Mouse (Mus musculus) mouse trophoblast stem cell (cell line): ENCODE measurements around the gene Cfap57.
"Not testable (repeated sequence)": the region's sequence is repeated elsewhere in the genome, so short reads cannot be mapped to it uniquely, and the experiment has no call there.

Experiments
- in situ Hi-C, 2 experiments: fragments of 300-500 bp; cut with MseI, MboI; formaldehyde crosslinking; loops; 2 replicates in 1 of 2; 3 replicates in 1 of 2; pipeline ENCODE4 v1.15.1; 2025

The Cfap57 gene

GRCm38 (mm10) chr4:118564926-118565279 is 55.7 kb downstream of the Cfap57 start:
- in situ Hi-C loops, result loop anchor here (5.0 to 10.0 kb wide), 2 partner anchors 120 to 123 kb away; no protein-coding TSS in a partner anchor

- in situ Hi-C loops, result loop anchor here in 1 of 2 experiments (10.0 kb wide), 1 partner anchor 119 kb away; no protein-coding TSS in a partner anchor
Observed at GRCm38 (mm10) chr4:118564062-118564925, 56.3 kb downstream of the Cfap57 start.

- in situ Hi-C loops, result no loop called here
Observed at GRCm38 (mm10) chr4:118553039-118553649, 67.4 kb downstream of the Cfap57 start.

GRCm38 (mm10) chr4:118548130-118548480 is 72.5 kb downstream of the Cfap57 start:
- in situ Hi-C loops, result not testable (repeated sequence)

- in situ Hi-C loops, result not testable (repeated sequence)
Observed at GRCm38 (mm10) chr4:118547424-118548129, 73.0 kb downstream of the Cfap57 start.

GRCm38 (mm10) chr4:118544441-118545127 is 76.0 kb downstream of the Cfap57 start:
- in situ Hi-C loops, result no loop called here

GRCm38 (mm10) chr4:118543592-118544260 is 76.9 kb downstream of the Cfap57 start, which contains the start of gene Tmem125:
Gene Tmem125, minus strand, starts transcription at chr4:118544044.
- in situ Hi-C loops, result no loop called here

GRCm38 (mm10) chr4:118543158-118543530 is 77.4 kb downstream of the Cfap57 start:
- in situ Hi-C loops, result no loop called here

GRCm38 (mm10) chr4:118542510-118543157 is 77.9 kb downstream of the Cfap57 start:
- in situ Hi-C loops, result no loop called here

- in situ Hi-C loops, result no loop called here
Observed at GRCm38 (mm10) chr4:118539904-118540303, 80.7 kb downstream of the Cfap57 start.

- in situ Hi-C loops, result no loop called here
Observed at GRCm38 (mm10) chr4:118537801-118538200, 82.8 kb downstream of the Cfap57 start.

GRCm38 (mm10) chr4:118535610-118536009 is 85.0 kb downstream of the Cfap57 start:
- in situ Hi-C loops, result no loop called here

- in situ Hi-C loops, result no loop called here
Observed at GRCm38 (mm10) chr4:118533605-118534004, 87.0 kb downstream of the Cfap57 start.

GRCm38 (mm10) chr4:118533156-118533555 is 87.4 kb downstream of the Cfap57 start:
- in situ Hi-C loops, result no loop called here

GRCm38 (mm10) chr4:118532663-118533062 is 87.9 kb downstream of the Cfap57 start:
- in situ Hi-C loops, result no loop called here

GRCm38 (mm10) chr4:118527720-118528119 is 92.9 kb downstream of the Cfap57 start:
- in situ Hi-C loops, result no loop called here

- in situ Hi-C loops, result no loop called here
Observed at GRCm38 (mm10) chr4:118527335-118527681, 93.3 kb downstream of the Cfap57 start.

GRCm38 (mm10) chr4:118526408-118527334 is 93.9 kb downstream of the Cfap57 start, which contains the start of gene 2610528J11Rik:
Gene 2610528J11Rik, plus strand, starts transcription at chr4:118526999.
- in situ Hi-C loops, result no loop called here

GRCm38 (mm10) chr4:118525779-118526178 is 94.8 kb downstream of the Cfap57 start:
- in situ Hi-C loops, result no loop called here

- in situ Hi-C loops, result no loop called here
Observed at GRCm38 (mm10) chr4:118523976-118524375, 96.6 kb downstream of the Cfap57 start.
